ENCODE assay signal across 8 mouse cellular contexts in the genomic region with DNA sequence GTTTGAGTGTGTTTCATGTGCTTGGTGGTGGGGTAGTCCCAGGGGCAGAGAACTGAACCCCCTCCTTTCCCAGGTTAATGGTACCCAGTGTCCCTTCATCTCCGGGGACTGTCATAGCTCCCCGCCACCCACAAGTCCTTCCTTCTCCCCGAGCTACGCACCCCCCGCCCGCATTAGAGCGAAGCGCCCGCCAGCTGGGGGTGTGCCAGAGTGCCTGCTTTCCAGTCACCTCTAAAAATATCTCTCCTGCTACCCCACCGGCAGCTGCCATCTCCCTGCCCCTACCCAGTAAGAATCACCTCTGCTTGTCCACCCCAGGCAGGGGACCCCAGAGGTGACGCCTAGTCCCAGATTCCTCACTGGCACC. TPM values are rescaled to one million over a fixed set of nuclear protein-coding genes. Genes with fewer than 3 reads are reported as not detected.
A peak's percentile ranks its signal among the peaks of the same experiment; 100 is the strongest.
DNase-seq lines count a peak whose midpoint lies in the region; ATAC-seq and TF ChIP-seq lines count a peak whose summit lies in the region.

No protein-coding gene starts in this region.

- no peaks in the 10 kb centered on the region for H3K79me2 ChIP-seq in macrophage (ENCODE audit: inconsistent target)

- no peak for ATAC-seq in G1E (ENCODE audit: extremely low read depth, insufficient number of reproducible peaks, low FRiP score, poor library complexity, severe bottlenecking)
- peak; percentile 24 for ATAC-seq in forebrain, embryonic 16.5 days
- ATAC-seq in stomach, embryonic 15.5 days (ENCODE audit: insufficient read depth, low FRiP score, low read depth) = no peak
- ATAC-seq in megakaryocyte-erythroid progenitor cell, adult 5-6 weeks (replicated peaks; ENCODE audit: low FRiP score, low TSS enrichment, poor library complexity, severe bottlenecking) = no peak

- H3K9ac ChIP-seq in forebrain, embryonic 16.5 days (replicated peaks; ENCODE audit: low read depth, low read length) = peak overlapping the region; percentile 76
- H3K9ac ChIP-seq in stomach, embryonic 15.5 days = peak overlapping the region; percentile 63; the same call in 1 of the 2 replicates

- no peaks in the 10 kb centered on the region for H3K27me3 ChIP-seq in G1E (ENCODE audit: insufficient read depth, low read length)
- H3K27me3 ChIP-seq in forebrain, embryonic 16.5 days (replicated peaks; ENCODE audit: control insufficient read depth, insufficient read depth, low read length) = peaks cover 52% of the 10 kb centered on the region
- H3K27me3 ChIP-seq in stomach, embryonic 15.5 days (replicated peaks) = peaks cover 39% of the 10 kb centered on the region

- H3K36me3 ChIP-seq in G1E (replicated peaks) (peaks cover 21% of the 10 kb centered on the region), macrophage (ENCODE audit: inconsistent target) (no peaks in the 10 kb centered on the region)
- H3K36me3 ChIP-seq in forebrain, embryonic 16.5 days (ENCODE audit: control insufficient read depth, insufficient read depth) = no peaks in the 10 kb centered on the region
- H3K36me3 ChIP-seq in stomach, embryonic 15.5 days = no peaks in the 10 kb centered on the region

- no peak for TF ChIP-seq CTCF in G1E (IDR thresholded peaks at IDR 0.05; ENCODE audit: low read depth, low read length)

- H3K4me2 ChIP-seq in forebrain, embryonic 16.5 days (ENCODE audit: low read length) = peak overlapping the region; percentile 100
- peak overlapping the region; percentile 97 for H3K4me2 ChIP-seq in stomach, embryonic 15.5 days

- 1% methylated on average over 11 of the region's 11 CpGs for WGBS in forebrain, embryonic 16.5 days
- WGBS in macrophage (ENCODE audit: missing documents) = 5% methylated on average over 11 of the region's 11 CpGs
- 2% methylated on average over 11 of the region's 11 CpGs for WGBS in stomach, embryonic 15.5 days

- intact Hi-C loops in heart, postnatal 36 days (cut with DNase I) = loop anchor here (2.0 to 5.0 kb wide), 2 partner anchors 54 to 113 kb away; a partner anchor contains a TSS
- intact Hi-C loops in left cerebral cortex, postnatal 14 days (cut with DNase I) = no loop called here

- H3K27ac ChIP-seq in forebrain, embryonic 16.5 days (ENCODE audit: low read length) = no peak overlapping the region
- no peak overlapping the region for H3K27ac ChIP-seq in macrophage
- no peak overlapping the region for H3K27ac ChIP-seq in stomach, embryonic 15.5 days

- H3K4me1 ChIP-seq in G1E (ENCODE audit: insufficient read depth, low read depth, low read length) = peaks cover 73% of the 10 kb centered on the region
- peaks cover 10% of the 10 kb centered on the region for H3K4me1 ChIP-seq in forebrain, embryonic 16.5 days (replicated peaks; ENCODE audit: control insufficient read depth, insufficient read depth, low read length)
- 0 out of 2 replicates have a peak, but pooled peaks cover 9% of the 10 kb centered on the region for H3K4me1 ChIP-seq in stomach, embryonic 15.5 days

- peak; percentile 30 for DNase-seq in G1E (ENCODE audit: low spot score)
- peak; percentile 78 for DNase-seq in brain, adult 2 months (ENCODE audit: low read depth, low spot score)
- DNase-seq in heart, postnatal 36 days = peak; percentile 73 to 84
- DNase-seq in left cerebral cortex, postnatal 14 days (ENCODE audit: low spot score in 2 of 2) = peak; percentile 54 to 62

- no peaks in the 10 kb centered on the region for H3K9me3 ChIP-seq in G1E (replicated peaks)
- no peaks in the 10 kb centered on the region for H3K9me3 ChIP-seq in forebrain, embryonic 16.5 days (ENCODE audit: control insufficient read depth, low read length)
- no peaks in the 10 kb centered on the region for H3K9me3 ChIP-seq in stomach, embryonic 15.5 days

- peak overlapping the region; percentile 88 for H3K4me3 ChIP-seq in G1E (ENCODE audit: low read depth, low read length)
- peak overlapping the region; percentile 72 for H3K4me3 ChIP-seq in forebrain, embryonic 16.5 days (replicated peaks; ENCODE audit: low read length)
- peak overlapping the region; percentile 42 for H3K4me3 ChIP-seq in macrophage (ENCODE audit: inconsistent target)
- peak overlapping the region; percentile 69 for H3K4me3 ChIP-seq in stomach, embryonic 15.5 days (replicated peaks)

RNA-seq across cellular contexts. Expression of a gene that starts 0.6 kb away (rescaled TPM):
- total RNA-seq in G1E (2014; fragmentation: Nextera tagmentation) = 34.5 and 43.0 TPM in 2 replicates
- total RNA-seq in G1E (2017) = 7.0 and 7.4 TPM in 2 replicates
- 236 and 275 TPM in 2 replicates for polyA plus RNA-seq in G1E (2012)
- not detected in 2 replicates for polyA plus RNA-seq in forebrain, embryonic 16.5 days (2015; fragmentation: Nextera tagmentation; extraction: Ambion mirVana)
- total RNA-seq in heart, postnatal 36 days (2021) = 100 to 1,000 TPM; 174 to 180 TPM
- total RNA-seq in left cerebral cortex, postnatal 14 days (2021) = 10 to 100 TPM; 34.7 to 35.2 TPM
- 1 to 10 TPM in 6 of 26 experiments, under 1 TPM in 3, not detected in 17; 0.41 to 4.3 (median 1.5) TPM for total RNA-seq in macrophage (2018; cell fraction: chromatin; rRNA removed)
- 10 to 100 TPM in 8 of 26 experiments, 1 to 10 TPM in 18; 1.5 to 25.0 (median 5.8) TPM for total RNA-seq in macrophage (2018; cell fraction: cytosol; rRNA removed)
- total RNA-seq in macrophage (2018; cell fraction: nucleus; rRNA removed) = 1 to 10 TPM in 22 of 26 experiments, under 1 TPM in 3, not detected in 1; 0.29 to 7.2 (median 1.8) TPM
- 6.3 to 10.9 TPM (median 7.8 TPM) in 3 replicates for polyA plus RNA-seq in macrophage (2018)
- polyA plus RNA-seq in stomach, embryonic 15.5 days (2015; fragmentation: Nextera tagmentation; extraction: Ambion mirVana) = 0.86 and 1.2 TPM in 2 replicates
- total RNA-seq in megakaryocyte-erythroid progenitor cell, adult 5-6 weeks (2014; fragmentation: Nextera tagmentation) = 5.6 and 7.5 TPM in 2 replicates
- total RNA-seq in megakaryocyte-erythroid progenitor cell, adult 5-6 weeks (2017) = 0.56 and 3.2 TPM in 2 replicates

RNA-seq across cellular contexts. Expression of a gene that starts 12.2 kb away (rescaled TPM):
- total RNA-seq in G1E (2014; fragmentation: Nextera tagmentation) (40.9 and 50.3 TPM in 2 replicates), G1E (2017) (31.0 and 33.6 TPM in 2 replicates)
- polyA plus RNA-seq in G1E (2012) (11.8 and 15.0 TPM in 2 replicates), macrophage (2018) (226 to 415 TPM (median 244 TPM) in 3 replicates)
- polyA plus RNA-seq in forebrain, embryonic 16.5 days (2015; fragmentation: Nextera tagmentation; extraction: Ambion mirVana) = 2.7 and 2.9 TPM in 2 replicates
- total RNA-seq in heart, postnatal 36 days (2021) = 10 to 100 TPM; 15.3 to 23.5 TPM
- total RNA-seq in left cerebral cortex, postnatal 14 days (2021) = 1 to 10 TPM; 2.5 to 3.2 TPM
- 10 to 100 TPM in 20 of 26 experiments, 1 to 10 TPM in 6; 3.8 to 78.4 (median 31.9) TPM for total RNA-seq in macrophage (2018; cell fraction: chromatin; rRNA removed)
- 100 to 1,000 TPM; 135 to 329 (median 231) TPM for total RNA-seq in macrophage (2018; cell fraction: cytosol; rRNA removed)
- 100 to 1,000 TPM in 8 of 26 experiments, 10 to 100 TPM in 18; 11.9 to 175 (median 78.7) TPM for total RNA-seq in macrophage (2018; cell fraction: nucleus; rRNA removed)
- 16.9 and 17.1 TPM in 2 replicates for polyA plus RNA-seq in stomach, embryonic 15.5 days (2015; fragmentation: Nextera tagmentation; extraction: Ambion mirVana)
- 4.4 and 5.0 TPM in 2 replicates for total RNA-seq in megakaryocyte-erythroid progenitor cell, adult 5-6 weeks (2014; fragmentation: Nextera tagmentation)
- 4.0 and 4.6 TPM in 2 replicates for total RNA-seq in megakaryocyte-erythroid progenitor cell, adult 5-6 weeks (2017)

RNA-seq across cellular contexts. Expression of a gene that starts 17.4 kb away (rescaled TPM):
- total RNA-seq in G1E (2014; fragmentation: Nextera tagmentation) (22.7 and 29.2 TPM in 2 replicates), G1E (2017) (12.7 and 14.1 TPM in 2 replicates)
- polyA plus RNA-seq in G1E (2012) (56.9 and 79.3 TPM in 2 replicates), macrophage (2018) (22.4 to 35.6 TPM (median 30.2 TPM) in 3 replicates)
- 1.5 and 2.0 TPM in 2 replicates for polyA plus RNA-seq in forebrain, embryonic 16.5 days (2015; fragmentation: Nextera tagmentation; extraction: Ambion mirVana)
- total RNA-seq in heart, postnatal 36 days (2021) = 10 to 100 TPM in 1 of 2 experiments, 1 to 10 TPM in 1; 9.3 to 13.7 TPM
- 1 to 10 TPM; 4.8 to 6.3 TPM for total RNA-seq in left cerebral cortex, postnatal 14 days (2021)
- total RNA-seq in macrophage (2018; cell fraction: chromatin; rRNA removed) = 100 to 1,000 TPM in 2 of 26 experiments, 10 to 100 TPM in 22, 1 to 10 TPM in 2; 5.7 to 110 (median 41.7) TPM
- 10 to 100 TPM; 10.2 to 71.2 (median 34.2) TPM for total RNA-seq in macrophage (2018; cell fraction: cytosol; rRNA removed)
- total RNA-seq in macrophage (2018; cell fraction: nucleus; rRNA removed) = 10 to 100 TPM; 10.8 to 88.2 (median 46.4) TPM
- 7.4 and 9.8 TPM in 2 replicates for polyA plus RNA-seq in stomach, embryonic 15.5 days (2015; fragmentation: Nextera tagmentation; extraction: Ambion mirVana)
- 5.9 and 8.9 TPM in 2 replicates for total RNA-seq in megakaryocyte-erythroid progenitor cell, adult 5-6 weeks (2014; fragmentation: Nextera tagmentation)
- total RNA-seq in megakaryocyte-erythroid progenitor cell, adult 5-6 weeks (2017) = 3.4 and 5.7 TPM in 2 replicates
